Mouse (Mus musculus): ENCODE measurements around the gene Zfyve28. TPM values are rescaled to one million over a fixed set of nuclear protein-coding genes. Genes with fewer than 3 reads are reported as not detected.

Gene Zfyve28
- polyA plus RNA-seq, 1 experiment from 2014 or later = 0.16 TPM

- 76% methylated on average over 3 of the region's 3 CpGs for WGBS
- TF ChIP-seq CTCF (IDR thresholded peaks at IDR 0.05) (no peak), EP300 (IDR thresholded peaks at IDR 0.05) (no peak)
These were observed 118.3 kb downstream of the Zfyve28 start for GRCm38 (mm10) chr5:34169954-34170353.

GRCm38 (mm10) chr5:34168950-34169891, 119.0 kb downstream of the Zfyve28 start, which contains the start of the genes Poln and Haus3:
Gene Poln, minus strand, starts transcription at chr5:34169448.
Gene Haus3, minus strand, starts transcription at chr5:34169527.
- ATAC-seq (peak; percentile 99), DNase-seq (ENCODE audit: low spot score) (peak; percentile 100)
- peak within 1 kb of the TSS; percentile 74 for H3K4me2 ChIP-seq (replicated peaks; ENCODE audit: low read depth, low read length)
- peaks cover 3% of the 10 kb centered on the region; the same call in 1 of the 2 replicates for H3K4me1 ChIP-seq (ENCODE audit: insufficient read depth, low read depth, low read length)
- H3K9ac ChIP-seq (replicated peaks; ENCODE audit: low read depth) = peak within 1 kb of the TSS; percentile 57
- H3K4me3 ChIP-seq (ENCODE audit: low read depth, low read length) = peak within 1 kb of the TSS; percentile 70
- peaks cover 11% of the 10 kb centered on the region; the same call in 1 of the 2 replicates for H3K36me3 ChIP-seq (ENCODE audit: insufficient read depth, low read length)
- H3K27me3 ChIP-seq (replicated peaks; ENCODE audit: insufficient read depth, low read length) = no peaks in the 10 kb centered on the region
- 1% methylated on average over 57 of the region's 57 CpGs for WGBS
- TF ChIP-seq CTCF (IDR thresholded peaks at IDR 0.05) (peak; percentile 53), EP300 (IDR thresholded peaks at IDR 0.05) (no peak)
- no peaks in the 10 kb centered on the region for H3K9me3 ChIP-seq (ENCODE audit: low read length)
- peak within 1 kb of the TSS; percentile 89 for H3K27ac ChIP-seq (ENCODE audit: low read length)

More at GRCm38 (mm10) chr5:34169954-34170353, 118.3 kb downstream of the Zfyve28 start:
- H3K27ac ChIP-seq (ENCODE audit: low read length) = peak overlapping the region; percentile 89
- H3K36me3 ChIP-seq (ENCODE audit: insufficient read depth, low read length) = peaks cover 14% of the 10 kb centered on the region
- H3K4me3 ChIP-seq (ENCODE audit: low read depth, low read length) = peak overlapping the region; percentile 70
- H3K27me3 ChIP-seq (replicated peaks; ENCODE audit: insufficient read depth, low read length) = no peaks in the 10 kb centered on the region
- 0 out of 2 replicates have a peak overlapping the region, but pooled peaks have one; percentile 26 for H3K9ac ChIP-seq (replicated peaks; ENCODE audit: low read depth)
- peak overlapping the region; percentile 74 for H3K4me2 ChIP-seq (replicated peaks; ENCODE audit: low read depth, low read length)
- H3K9me3 ChIP-seq (ENCODE audit: low read length) = no peaks in the 10 kb centered on the region
- ATAC-seq (no peak), DNase-seq (ENCODE audit: low spot score) (no peak)
- H3K4me1 ChIP-seq (ENCODE audit: insufficient read depth, low read depth, low read length) = peaks cover 3% of the 10 kb centered on the region; the same call in 1 of the 2 replicates

GRCm38 (mm10) chr5:34167857-34168256, 120.4 kb downstream of the Zfyve28 start:
- Histone ChIP-seq H3K27ac (ENCODE audit: low read length) (no peak overlapping the region), H3K4me3 (ENCODE audit: low read depth, low read length) (no peak overlapping the region), H3K4me1 (ENCODE audit: insufficient read depth, low read depth, low read length) (peaks cover 3% of the 10 kb centered on the region; the same call in 1 of the 2 replicates), H3K27me3 (replicated peaks; ENCODE audit: insufficient read depth, low read length) (no peaks in the 10 kb centered on the region), H3K36me3 (ENCODE audit: insufficient read depth, low read length) (0 out of 2 replicates have a peak, but pooled peaks cover 4% of the 10 kb centered on the region), H3K4me2 (replicated peaks; ENCODE audit: low read depth, low read length) (no peak overlapping the region), H3K9ac (replicated peaks; ENCODE audit: low read depth) (no peak overlapping the region), H3K9me3 (ENCODE audit: low read length) (no peaks in the 10 kb centered on the region)
- DNase-seq (ENCODE audit: low spot score) (no peak), ATAC-seq (no peak)
- 84% methylated on average over 4 of the region's 4 CpGs for WGBS
- no peak for TF ChIP-seq EP300 (IDR thresholded peaks at IDR 0.05)
- no peak for TF ChIP-seq CTCF (IDR thresholded peaks at IDR 0.05)

- Histone ChIP-seq H3K4me1 (ENCODE audit: insufficient read depth, low read depth, low read length) (peaks cover 3% of the 10 kb centered on the region; the same call in 1 of the 2 replicates), H3K27ac (ENCODE audit: low read length) (no peak overlapping the region), H3K4me2 (replicated peaks; ENCODE audit: low read depth, low read length) (no peak overlapping the region), H3K9ac (replicated peaks; ENCODE audit: low read depth) (no peak overlapping the region), H3K27me3 (replicated peaks; ENCODE audit: insufficient read depth, low read length) (no peaks in the 10 kb centered on the region), H3K36me3 (ENCODE audit: insufficient read depth, low read length) (no peaks in the 10 kb centered on the region), H3K4me3 (ENCODE audit: low read depth, low read length) (no peak overlapping the region), H3K9me3 (ENCODE audit: low read length) (no peaks in the 10 kb centered on the region)
- TF ChIP-seq EP300 (IDR thresholded peaks at IDR 0.05) (no peak), CTCF (IDR thresholded peaks at IDR 0.05) (no peak)
- DNase-seq (ENCODE audit: low spot score) = no peak
- 50% methylated on average over 4 of the region's 4 CpGs for WGBS
- ATAC-seq = no peak
These were observed 122.5 kb downstream of the Zfyve28 start for GRCm38 (mm10) chr5:34165793-34166192.

- no peak for DNase-seq (ENCODE audit: low spot score)
- Histone ChIP-seq H3K27ac (ENCODE audit: low read length) (no peak overlapping the region), H3K9ac (replicated peaks; ENCODE audit: low read depth) (no peak overlapping the region), H3K27me3 (replicated peaks; ENCODE audit: insufficient read depth, low read length) (no peaks in the 10 kb centered on the region), H3K4me2 (replicated peaks; ENCODE audit: low read depth, low read length) (no peak overlapping the region), H3K36me3 (ENCODE audit: insufficient read depth, low read length) (0 out of 2 replicates have a peak, but pooled peaks cover 4% of the 10 kb centered on the region), H3K4me3 (ENCODE audit: low read depth, low read length) (no peak overlapping the region), H3K9me3 (ENCODE audit: low read length) (no peaks in the 10 kb centered on the region), H3K4me1 (ENCODE audit: insufficient read depth, low read depth, low read length) (no peaks in the 10 kb centered on the region)
- no peak for ATAC-seq
- TF ChIP-seq CTCF (IDR thresholded peaks at IDR 0.05) (no peak), EP300 (IDR thresholded peaks at IDR 0.05) (no peak)
These were observed 139.8 kb downstream of the Zfyve28 start for GRCm38 (mm10) chr5:34148476-34148875.

GRCm38 (mm10) chr5:34147554-34147953, 140.7 kb downstream of the Zfyve28 start:
- Histone ChIP-seq H3K36me3 (ENCODE audit: insufficient read depth, low read length) (no peaks in the 10 kb centered on the region), H3K4me3 (ENCODE audit: low read depth, low read length) (no peak overlapping the region), H3K27ac (ENCODE audit: low read length) (no peak overlapping the region), H3K4me2 (replicated peaks; ENCODE audit: low read depth, low read length) (no peak overlapping the region), H3K9me3 (ENCODE audit: low read length) (no peaks in the 10 kb centered on the region), H3K27me3 (replicated peaks; ENCODE audit: insufficient read depth, low read length) (no peaks in the 10 kb centered on the region), H3K4me1 (ENCODE audit: insufficient read depth, low read depth, low read length) (no peaks in the 10 kb centered on the region), H3K9ac (replicated peaks; ENCODE audit: low read depth) (no peak overlapping the region)
- DNase-seq (ENCODE audit: low spot score) = no peak
- ATAC-seq = no peak
- TF ChIP-seq CTCF (IDR thresholded peaks at IDR 0.05) (peak; percentile 12; the same call in 1 of the 2 replicates), EP300 (IDR thresholded peaks at IDR 0.05) (no peak)
- 90% methylated on average over 3 of the region's 3 CpGs for WGBS

Other genes starting within 250 kb of the Zfyve28 start
- gene Poln, start 119.0 kb downstream of the Zfyve28 start, polyA plus RNA-seq (2015; fragmentation: Nextera tagmentation; extraction: Ambion mirVana) = 0.63 and 0.99 TPM in 2 replicates
- 8.2 and 8.6 TPM in 2 replicates for gene Haus3, start 118.9 kb downstream of the Zfyve28 start, polyA plus RNA-seq (2015; fragmentation: Nextera tagmentation; extraction: Ambion mirVana)
- gene Mxd4, start 100.7 kb downstream of the Zfyve28 start, polyA plus RNA-seq (2015; fragmentation: Nextera tagmentation; extraction: Ambion mirVana) = 65.1 and 68.2 TPM in 2 replicates
- gene Cfap99, start 151 bp upstream of the Zfyve28 start, polyA plus RNA-seq (2015; fragmentation: Nextera tagmentation; extraction: Ambion mirVana) = 0.35 and 0.71 TPM in 2 replicates
- 68.5 and 71.5 TPM in 2 replicates for gene Rnf4, start 47.8 kb upstream of the Zfyve28 start, polyA plus RNA-seq (2015; fragmentation: Nextera tagmentation; extraction: Ambion mirVana)
- 7.0 and 7.9 TPM in 2 replicates for gene Fam193a, start 81.5 kb upstream of the Zfyve28 start, polyA plus RNA-seq (2015; fragmentation: Nextera tagmentation; extraction: Ambion mirVana)
- 23.3 and 24.2 TPM in 2 replicates for gene Tnip2, start 225.5 kb upstream of the Zfyve28 start, polyA plus RNA-seq (2015; fragmentation: Nextera tagmentation; extraction: Ambion mirVana)
- gene Sh3bp2, start 237.4 kb upstream of the Zfyve28 start, polyA plus RNA-seq (2015; fragmentation: Nextera tagmentation; extraction: Ambion mirVana) = 7.7 and 9.2 TPM in 2 replicates

All from lung, postnatal 0 days (tissue).